Mouse (Mus musculus) liver, adult 2 months (tissue): ENCODE results near the gene Castor2.
A peak's percentile ranks its signal among the peaks of the same experiment; 100 is the strongest.

Source experiments
- CTCF ChIP-seq: fragments of 200-500 bp; IDR thresholded peaks from 2 replicates; pipeline ENCODE4 v1.5.1; 2011; ENCODE audit warnings: low read depth, low read length, control low read depth
- POLR2A ChIP-seq: fragments of 200-500 bp; IDR thresholded peaks from 2 replicates; pipeline ENCODE4 v1.6.1; 2011; ENCODE audit warnings: low read length, control low read depth; ENCODE audit not compliant: insufficient read depth; ENCODE audit errors: extremely low read depth

- TF ChIP-seq CTCF, result no peak
- TF ChIP-seq POLR2A, result 0 out of 2 replicates have a peak, but pooled peaks have one; percentile 20
Observed at GRCm38 (mm10) chr5:134176169-134176881, 76.8 kb downstream of the Castor2 start, which contains the start of gene Rcc1l.
